Mouse (Mus musculus): ENCODE measurements at regions not wholly inside any gene's neighbourhood (a gene's known extent, or its start where the extent isn't known, plus 50 kb on each side); places are given as distances from the start of the nearest gene placed in this dataset.
"Not testable (repeated sequence)": the region's sequence is repeated elsewhere in the genome, so short reads cannot be mapped to it uniquely, and the experiment has no call there.

DNA sequence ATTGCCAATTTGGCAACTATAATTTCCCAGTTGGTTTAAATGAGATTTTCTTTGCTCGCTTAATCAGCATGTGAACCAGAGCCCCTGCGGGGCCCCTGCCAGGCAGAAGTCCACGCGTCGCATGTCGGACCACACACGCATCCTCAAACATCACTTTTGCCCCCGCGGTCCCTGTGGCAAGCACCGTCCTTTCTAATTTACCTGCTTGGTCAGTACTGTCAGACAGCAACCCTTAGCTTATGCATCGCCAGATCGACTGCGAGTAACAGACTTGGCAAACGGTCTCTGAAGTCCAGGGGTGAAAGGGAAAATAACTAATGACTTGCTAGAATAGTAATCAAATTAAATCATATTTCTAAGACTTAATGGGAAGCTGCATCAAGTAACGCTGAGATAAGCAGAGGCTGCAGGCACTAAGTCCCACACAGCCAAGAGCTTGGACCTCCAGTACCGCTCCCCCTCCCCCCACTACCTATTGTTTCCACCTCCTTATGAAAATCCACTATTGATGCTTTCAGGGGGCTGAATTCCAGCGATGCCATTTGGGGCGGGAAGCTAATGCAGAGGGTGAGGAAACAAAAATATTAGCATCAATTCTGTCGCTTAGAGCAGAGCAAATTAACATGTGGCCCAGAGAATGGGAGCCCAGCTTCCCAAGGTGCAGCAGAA lies 142.0 kb upstream of the Cntnap4 start:
- no peak for DNase-seq (ENCODE audit: low spot score)

DNA sequence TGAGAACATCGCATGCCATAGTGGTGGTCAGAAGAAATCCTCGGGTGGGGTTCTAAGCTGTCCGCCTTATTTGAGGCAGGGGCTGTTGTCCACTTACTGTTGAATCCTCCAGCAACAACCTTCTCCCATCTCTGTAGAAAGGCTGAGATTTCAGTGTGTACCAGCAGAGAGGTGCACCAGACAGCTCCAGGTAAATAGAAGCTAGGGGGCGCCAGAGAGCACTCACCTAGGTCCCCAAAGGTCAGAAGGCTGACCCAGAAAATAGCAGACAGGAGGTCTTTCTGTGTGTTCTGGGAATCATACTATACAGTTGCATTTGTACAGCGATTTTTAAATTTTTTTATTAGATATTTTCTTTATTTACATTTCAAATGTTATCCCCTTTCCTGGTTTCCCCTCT lies 157.9 kb upstream of the Cntnap4 start:
- DNase-seq (ENCODE audit: low spot score): no peak

DNA sequence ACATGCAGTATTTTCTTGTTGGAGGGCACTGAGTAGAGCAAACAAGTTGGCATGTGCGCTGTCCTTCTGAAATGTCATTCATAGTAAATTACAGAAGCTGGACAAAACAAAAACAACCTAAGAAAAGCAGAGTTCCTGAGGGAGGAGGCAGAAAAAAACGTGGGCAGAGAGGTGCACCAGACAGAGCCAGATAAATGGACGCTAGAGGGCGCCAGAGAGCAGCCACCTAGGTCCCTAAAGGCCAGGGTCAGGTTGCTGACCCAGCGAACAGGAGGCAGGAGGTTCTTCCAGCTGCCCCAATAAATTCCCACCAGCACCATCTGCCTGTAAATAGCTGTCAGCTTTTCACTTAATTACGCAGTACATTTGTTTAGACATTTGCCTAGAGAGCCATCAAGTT lies 158.6 kb upstream of the Cntnap4 start:
- DNase-seq (ENCODE audit: low spot score): no peak

DNA sequence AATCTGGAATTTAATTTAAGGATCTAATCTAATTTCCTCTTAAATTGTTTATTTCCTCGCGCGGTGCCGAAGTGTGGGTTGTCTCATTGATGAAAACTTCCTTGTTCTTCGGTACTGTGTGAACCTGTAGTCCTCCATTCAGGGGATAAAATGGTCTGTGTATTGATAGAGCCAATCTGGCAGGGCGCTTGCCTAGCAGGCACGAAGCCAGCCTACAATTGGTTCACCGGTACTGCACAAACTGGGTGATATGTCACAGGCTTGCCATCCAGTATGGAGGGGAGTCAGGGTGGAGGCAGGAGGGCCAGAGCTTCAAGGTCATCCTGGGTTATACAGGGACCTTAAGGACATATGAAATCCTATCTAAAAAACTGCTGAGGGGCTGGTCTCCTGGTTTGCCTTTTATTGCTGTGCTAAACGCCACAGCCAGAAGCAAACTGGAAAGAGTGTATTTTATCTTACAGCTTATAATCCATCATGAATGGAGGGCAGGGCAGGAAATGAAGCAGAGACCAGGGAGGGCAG lies 161.6 kb upstream of the Cntnap4 start:
- no peak for DNase-seq (ENCODE audit: low spot score)

DNA sequence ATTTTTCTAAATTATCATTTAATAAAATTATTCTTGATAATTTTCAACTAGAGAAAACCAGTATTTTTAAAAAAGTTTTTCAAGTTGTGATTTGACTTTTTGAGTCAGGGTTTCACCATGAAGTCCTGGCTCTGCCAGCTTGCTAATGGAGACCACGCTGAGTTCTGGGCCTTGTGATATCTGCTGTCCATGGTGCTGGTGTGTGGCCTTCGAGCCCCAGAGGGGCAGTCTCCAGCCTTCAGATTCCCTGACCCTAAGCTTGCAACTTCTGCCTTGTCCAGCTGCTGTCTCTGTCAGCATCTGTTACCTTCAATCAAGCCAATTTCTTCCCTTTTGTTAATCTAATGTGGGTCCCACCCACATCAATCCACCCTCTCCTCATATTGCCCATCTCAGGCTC lies 165.8 kb upstream of the Cntnap4 start:
- DNase-seq (ENCODE audit: low spot score): no peak

DNA sequence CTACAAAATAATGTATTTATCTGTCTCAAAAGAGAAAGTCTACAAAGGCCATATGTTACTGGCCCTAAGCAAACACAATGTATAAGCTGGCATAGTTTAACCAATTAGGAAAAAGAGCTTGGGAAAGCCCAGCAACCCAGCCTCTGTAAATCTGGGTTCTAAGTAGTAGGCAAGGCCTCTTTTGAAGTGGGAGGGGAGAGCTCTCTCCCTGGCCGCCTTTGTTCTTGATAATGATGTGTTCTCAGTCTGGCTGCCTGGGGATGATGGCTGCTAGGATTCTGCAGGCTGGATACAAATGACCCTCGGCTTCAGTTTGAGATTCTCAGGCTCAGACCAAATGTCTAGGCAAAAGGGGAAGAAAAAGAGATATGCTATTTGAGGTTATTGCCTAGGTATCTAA lies 172.4 kb upstream of the Cntnap4 start:
- no peak for DNase-seq (ENCODE audit: low spot score)

DNA sequence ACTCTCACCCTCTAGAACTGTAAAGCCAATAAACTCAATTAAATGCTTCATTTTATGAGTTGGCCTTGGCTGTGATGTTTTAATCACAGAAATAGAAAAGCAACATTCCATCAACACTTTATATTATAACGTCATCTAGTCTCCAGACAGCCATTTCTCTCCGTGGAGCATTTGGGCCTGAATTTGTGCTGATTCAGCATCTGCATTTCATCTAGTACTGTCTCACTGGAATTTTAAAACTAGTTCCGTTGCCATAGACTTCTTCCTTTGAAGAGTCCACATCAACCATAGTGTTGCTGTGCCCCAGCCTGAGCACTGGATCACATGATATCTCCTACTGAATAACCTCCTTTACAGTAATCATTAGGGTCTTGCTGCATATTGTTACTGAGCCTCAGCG lies 179.7 kb upstream of the Cntnap4 start:
- no peak for DNase-seq (ENCODE audit: low spot score)

DNA sequence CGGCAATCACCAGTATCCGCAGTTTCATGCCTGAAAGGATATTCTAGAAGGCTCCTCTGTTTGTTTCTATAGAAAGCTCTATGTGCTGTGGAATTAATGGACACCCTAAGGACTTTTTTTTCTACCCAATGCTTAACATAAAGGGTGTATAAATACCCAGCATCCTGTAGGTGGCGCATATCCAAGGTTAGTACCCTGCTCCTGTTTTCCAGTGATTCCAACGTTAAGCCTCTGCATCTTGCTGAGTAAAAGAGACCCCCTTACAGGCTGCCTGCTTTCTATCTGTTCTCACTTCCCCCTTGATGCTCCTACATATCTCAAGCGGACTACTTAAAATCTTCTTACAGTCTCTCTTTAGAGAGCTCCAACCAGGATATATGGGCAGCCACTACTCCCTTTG lies 221.5 kb upstream of the Cntnap4 start:
- no peak for DNase-seq (ENCODE audit: low spot score)

DNA sequence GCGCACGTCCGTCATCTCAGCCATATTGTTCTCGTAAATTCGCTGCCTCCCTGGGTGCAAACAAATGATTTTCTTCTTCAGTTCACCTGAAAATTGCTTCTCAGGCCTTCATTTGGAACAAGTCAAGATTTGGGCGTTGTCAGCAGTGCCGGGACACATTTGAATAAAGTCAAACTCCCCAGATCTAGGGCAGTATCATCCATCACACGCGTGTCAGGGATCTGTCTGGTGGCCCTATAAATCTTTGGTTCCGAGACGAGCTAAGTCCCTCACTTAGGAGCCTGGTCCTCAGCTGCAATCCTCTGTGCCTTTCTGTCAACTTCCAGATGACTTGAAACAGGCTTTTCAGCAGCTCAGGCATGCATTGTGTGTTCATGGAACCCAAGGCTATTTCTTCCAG lies 236.7 kb upstream of the Cntnap4 start:
- DNase-seq (ENCODE audit: low spot score): no peak

DNA sequence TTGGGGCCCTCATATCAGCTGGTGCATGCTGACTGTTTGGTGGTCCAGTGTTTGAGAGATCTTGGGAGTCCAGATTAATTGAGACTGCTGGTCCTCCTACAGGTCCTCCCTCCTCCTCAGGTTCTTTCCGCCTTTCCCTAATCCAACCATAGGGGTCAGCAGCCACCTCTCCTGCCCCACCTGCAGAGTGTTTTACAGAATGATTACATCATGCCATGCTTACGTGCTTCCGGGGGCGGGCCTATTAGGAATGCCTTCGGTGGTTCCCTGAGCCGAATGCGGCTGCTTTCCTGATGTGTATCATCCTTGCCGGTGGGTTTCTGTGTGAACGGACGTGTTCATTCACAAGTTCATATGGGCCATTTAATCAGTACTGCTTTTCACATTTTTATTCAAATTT lies 237.8 kb upstream of the Cntnap4 start:
- no peak for DNase-seq (ENCODE audit: low spot score)

DNA sequence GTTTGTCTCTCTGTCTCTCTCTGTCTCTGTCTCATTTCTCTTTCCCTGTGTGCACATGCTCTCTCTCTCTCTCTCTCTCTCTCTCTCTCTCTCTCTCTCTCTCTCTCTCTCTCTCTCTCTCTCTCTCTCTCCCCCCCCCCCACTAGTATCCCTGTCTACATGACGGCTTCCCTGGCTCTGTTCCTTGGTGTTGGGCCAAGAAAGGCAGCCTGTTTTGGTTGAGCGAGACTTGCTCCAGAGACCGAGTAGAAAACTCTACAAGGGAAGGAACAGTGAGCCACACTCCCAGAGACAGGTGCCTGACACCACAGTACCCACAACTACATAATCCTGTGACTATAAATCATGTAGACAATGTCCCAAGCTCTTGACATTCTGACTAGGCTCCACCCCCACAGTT lies 260.0 kb upstream of the Cntnap4 start:
- DNase-seq (ENCODE audit: low spot score): no peak

DNA sequence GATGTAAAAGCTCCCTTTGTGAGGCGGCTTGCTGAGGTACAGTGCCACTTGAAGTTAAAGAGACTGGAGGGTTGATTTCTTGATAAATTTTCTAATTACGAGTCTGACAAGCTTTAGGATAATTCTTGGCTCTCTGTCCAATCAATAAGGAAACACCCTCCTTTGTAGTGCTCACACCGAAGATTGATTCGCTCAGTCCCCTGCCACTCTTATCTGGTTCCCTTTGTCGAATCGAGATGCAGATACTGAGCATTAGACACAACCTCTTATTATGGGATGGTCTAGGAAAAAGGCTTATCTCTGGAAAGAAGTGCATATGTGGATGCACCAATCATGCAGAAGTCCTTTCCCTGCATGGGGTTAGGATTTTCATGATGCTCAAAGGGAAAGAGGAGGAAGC lies 261.5 kb upstream of the Cntnap4 start:
- DNase-seq (ENCODE audit: low spot score): no peak

DNA sequence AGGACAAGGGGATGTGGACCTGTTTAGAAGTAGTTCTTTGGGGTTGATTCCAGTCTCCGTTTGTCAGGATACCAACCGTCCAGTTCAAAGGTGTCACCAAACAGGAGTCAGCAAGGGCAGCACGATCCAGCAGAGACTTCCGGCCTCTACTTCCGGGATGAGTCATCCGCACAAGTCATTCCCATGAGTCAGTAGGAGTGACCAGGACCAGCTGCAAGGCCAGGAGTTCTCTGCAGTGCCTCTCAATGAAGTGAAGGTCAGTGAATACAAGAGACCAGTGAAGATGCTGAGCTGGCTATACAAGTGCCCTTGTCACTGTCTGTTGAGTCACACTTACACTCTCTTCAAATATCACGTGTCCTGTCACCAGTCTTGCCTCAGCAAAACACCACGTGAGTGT lies 272.8 kb upstream of the Cntnap4 start:
- no peak for DNase-seq (ENCODE audit: low spot score)

DNA sequence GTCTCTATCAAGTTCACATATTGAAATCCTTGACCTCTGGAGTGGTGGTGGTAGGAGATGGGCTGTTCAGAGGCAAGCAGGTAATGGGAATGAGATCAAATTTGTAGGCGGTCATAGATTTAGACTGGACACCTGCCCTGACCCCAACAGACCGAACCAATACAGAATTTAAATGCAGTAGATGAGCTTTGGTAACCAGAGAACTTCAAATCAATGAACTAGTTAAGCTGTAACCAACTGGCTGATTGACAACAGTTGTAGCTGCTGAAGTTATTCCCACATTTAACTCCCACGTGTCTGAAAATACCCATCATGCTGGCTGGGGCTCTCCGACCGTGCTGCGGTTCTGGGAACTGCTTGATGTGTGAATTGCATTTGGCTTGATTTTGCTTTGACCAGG lies 268.5 kb upstream of the Gm6793 start:
- DNase-seq (ENCODE audit: low spot score): no peak

DNA sequence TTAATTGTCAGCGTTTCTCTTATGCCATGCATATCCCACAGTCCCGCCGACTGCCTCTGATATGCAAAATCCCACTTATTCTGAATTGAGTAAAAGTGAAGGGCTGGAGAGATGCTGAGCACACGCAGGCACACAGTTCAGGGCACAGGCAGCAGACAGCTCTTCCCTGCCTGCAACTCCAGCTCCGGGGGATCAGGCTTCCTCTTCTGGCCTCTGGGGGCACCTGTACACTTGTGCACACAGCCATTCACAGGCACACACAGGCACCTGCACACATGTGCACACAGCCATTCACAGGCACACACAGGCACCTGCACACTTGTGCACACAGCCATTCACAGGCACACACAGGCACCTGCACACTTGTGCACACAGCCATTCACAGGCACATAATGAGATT lies 254.8 kb upstream of the Gm6793 start:
- no peak for DNase-seq (ENCODE audit: low spot score)

DNA sequence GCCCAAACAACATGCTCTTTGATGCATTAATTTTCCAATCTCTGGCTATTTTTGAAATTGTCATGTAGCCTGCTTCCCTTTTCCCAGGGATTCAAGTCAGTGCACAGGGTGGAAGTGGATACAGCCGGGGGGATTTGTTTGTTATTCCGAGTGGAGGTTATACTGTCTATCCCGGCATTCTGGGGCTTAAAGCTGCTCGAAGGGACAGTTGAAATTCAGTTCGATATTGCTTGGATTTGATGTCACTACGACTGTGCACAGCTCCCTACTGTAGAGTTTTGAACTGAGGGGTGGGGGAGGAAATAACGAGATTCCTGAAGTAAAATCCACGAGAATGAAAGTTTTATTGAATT lies 254.4 kb upstream of the Gm6793 start:
- DNase-seq (ENCODE audit: low spot score): no peak

DNA sequence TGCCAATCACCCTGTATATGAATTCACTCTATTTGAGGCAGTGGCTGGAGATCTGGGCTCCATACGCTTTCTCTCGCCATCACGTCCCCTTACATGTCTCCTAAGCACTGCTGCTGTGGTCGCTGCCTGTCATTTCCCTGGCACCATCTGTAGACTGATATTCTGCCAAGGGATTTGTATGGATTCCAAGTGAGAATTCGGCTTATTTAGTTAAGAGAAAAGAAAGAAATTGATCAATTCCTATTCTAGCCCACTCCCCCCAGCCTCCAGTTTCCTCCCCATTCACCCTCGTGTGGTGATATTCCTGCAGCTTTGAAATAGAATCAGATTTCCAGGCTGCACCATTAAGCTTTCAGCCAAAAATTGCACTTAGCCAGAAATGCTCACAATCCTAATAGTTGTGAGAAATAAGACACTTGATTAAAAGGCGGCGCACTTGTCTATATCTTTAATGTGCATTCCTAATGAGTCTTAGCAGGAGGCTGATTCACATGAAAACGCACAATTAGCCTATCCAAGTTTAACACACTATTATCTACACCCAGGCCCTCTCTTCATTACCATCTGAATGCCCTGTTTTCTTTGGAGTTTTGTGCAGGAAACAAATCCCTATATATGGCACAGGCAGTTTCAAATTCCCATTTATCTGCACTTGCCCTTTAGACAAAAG lies 253.8 kb upstream of the Gm6793 start:
- DNase-seq (ENCODE audit: low spot score): peak; percentile 64

DNA sequence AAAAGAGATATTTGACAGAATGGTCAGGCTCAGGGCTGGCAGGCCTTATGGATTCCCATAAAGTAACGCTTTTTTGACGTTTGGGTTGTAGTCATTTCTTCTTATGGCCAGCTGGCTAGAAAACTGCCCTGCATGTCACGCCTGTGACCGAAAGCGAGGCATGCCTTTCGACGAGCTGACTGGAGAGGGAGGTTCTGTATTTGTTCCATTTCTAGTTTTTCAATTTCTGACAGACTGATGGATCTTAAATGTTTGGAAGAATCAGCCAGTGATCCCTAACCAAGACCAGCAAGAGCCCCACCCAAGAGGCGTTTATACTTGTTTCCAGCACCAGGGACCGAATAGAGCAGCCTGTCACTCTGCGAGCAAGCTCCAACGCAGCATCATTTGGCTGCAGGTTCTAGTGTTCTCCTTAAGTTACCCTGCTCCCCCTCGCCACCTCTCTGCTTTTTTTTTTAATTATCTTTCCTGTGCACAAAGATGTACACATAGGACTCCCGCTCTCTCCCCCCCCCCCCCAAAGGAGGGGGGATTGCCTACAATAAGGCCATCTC lies 243.2 kb upstream of the Gm6793 start:
- no peak for DNase-seq (ENCODE audit: low spot score)

DNA sequence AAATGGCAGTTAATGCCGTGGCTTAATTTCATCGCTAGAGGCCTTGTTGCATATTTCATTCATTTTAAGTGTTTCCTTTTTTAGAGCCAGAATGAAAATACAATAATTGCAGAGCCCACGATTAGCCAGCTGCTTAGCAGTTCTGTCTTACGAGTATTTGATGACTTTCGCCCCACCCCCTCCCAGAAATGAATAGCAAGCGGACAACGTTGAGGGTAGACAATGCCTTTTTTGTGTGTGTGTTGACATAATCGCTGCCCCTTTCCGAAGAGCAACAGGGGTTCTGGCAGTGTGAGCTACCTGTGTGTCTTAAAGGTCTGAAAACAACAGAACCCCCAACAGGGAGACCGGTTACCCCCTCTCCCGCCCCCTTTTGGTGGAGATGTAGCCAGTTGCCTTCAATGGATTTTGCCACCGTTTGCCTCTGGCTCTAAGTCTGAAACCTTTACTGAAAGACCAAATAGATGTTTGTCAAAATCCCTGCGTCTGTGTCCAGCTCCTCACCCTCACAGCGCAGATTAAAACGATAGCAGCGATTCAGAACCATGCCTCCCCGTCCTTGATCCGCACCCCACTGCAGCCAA lies 242.6 kb upstream of the Gm6793 start:
- DNase-seq (ENCODE audit: low spot score): no peak

DNA sequence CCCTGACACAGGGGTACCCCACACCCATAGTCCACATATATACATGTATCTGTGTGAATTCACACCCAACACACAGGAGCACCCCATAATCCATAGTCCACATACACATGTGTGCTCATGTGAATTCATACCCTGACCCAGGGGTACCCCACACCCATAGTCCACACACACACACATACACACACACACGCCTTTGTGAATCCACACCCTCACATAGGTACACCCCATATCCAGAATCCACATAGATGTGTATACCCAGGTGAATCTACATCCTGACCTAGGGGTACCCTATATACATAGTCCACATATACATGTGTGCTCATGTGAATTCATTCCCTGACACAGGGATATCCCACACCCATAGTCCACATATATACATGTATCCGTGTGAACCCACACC lies 231.8 kb upstream of the Gm6793 start:
- not testable (repeated sequence) for DNase-seq (ENCODE audit: low spot score)

DNA sequence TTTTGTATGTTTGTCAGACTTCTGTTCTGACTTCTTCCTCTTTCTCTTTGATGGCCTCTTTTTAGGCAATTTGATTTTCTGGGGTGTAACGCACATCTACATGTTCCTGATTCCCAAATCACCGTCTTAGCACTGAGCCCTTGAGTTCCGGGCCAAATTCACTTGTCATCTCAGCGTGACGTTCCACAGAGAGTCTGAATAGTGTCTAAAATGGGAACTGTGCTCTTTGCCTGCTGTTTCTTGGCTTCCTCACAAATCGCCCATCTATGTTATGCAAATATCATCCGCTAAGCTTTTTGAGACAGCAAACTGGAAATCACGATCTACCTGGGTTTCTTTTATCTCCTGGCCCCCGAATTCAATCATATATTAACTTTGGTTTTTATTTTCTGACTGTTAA lies 223.8 kb upstream of the Gm6793 start:
- no peak for DNase-seq (ENCODE audit: low spot score)

DNA sequence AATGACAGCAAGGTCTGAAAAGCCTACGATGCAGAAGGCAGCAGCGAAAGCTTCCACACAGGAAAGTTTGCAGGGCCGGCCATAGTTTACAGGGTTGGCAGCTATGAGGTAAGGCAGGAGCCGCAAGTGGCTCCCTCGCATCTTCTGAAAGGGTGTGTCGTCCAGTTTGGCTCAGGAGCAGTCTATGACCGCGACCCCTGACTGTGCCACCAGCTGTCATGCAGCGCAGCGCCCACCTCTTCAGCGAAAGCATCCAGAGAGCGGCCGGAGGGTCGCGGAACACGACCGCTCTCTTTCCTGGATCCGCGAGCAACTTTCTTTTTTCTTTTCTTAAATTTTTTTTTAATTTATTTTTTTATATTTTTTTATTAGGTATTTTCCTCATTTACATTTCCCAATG lies 221.9 kb upstream of the Gm6793 start:
- DNase-seq (ENCODE audit: low spot score): not testable (repeated sequence)

DNA sequence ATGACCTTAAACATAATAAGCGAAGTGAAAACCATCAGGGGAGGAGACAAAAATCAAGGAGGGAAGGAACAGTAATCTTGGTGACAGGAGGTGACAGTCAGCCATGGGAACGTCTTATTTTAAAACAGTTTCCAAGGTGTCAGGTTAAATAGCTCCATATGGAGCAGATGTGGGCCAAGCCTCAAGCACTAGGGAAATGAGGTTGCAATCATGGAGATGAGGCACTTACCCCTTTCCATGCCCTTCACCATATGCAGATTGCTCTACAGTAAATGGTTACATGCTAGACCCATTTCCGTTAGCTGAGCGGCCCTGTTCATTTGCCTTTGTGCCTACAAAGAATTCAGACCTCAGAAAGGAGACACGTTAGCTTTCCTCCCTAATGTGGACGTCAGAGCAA lies 204.8 kb upstream of the Gm6793 start:
- DNase-seq (ENCODE audit: low spot score): no peak

Data from layer of hippocampus, adult 9-10 months (tissue).